Mouse (Mus musculus): ENCODE data around the gene Pex5l. TPM values are rescaled to one million over a fixed set of nuclear protein-coding genes. Genes with fewer than 3 reads are reported as not detected.

The Pex5l gene
- 0.04 TPM for polyA plus RNA-seq (2012; fragmentation: generic; extraction: Trizol)

DNA sequence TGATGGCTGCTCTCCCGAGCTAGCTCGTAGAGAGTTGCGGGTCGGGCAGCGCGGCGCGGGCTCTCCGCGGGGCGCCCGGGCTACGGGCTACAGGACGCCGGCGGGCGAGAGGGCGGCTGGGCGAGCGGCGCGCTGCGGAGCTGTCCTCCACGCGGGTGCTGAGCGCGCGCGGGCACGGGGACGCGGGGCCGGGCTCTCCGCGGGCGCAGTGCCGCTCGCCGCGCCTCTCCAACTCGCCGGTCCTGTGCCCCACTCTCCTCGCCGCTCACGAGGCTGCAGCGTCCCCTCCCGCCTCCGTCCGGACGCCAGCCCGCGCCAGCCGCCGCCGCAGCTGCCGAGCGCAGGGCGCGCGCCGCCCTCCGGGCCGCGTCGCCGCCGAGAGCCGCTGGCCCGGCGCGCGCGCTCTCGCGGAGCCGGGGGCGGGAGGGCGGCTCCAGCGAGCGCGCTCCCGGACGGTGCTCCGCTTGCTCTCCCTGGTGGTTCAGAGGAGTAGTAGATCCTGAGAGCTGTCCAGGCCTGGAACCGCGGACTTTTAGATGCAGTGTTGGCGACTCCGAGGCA is at the start of gene Pex5l:
Gene Pex5l, minus strand, starts transcription at position 347 of the 561 bp plus-strand sequence.
- H3K27me3 ChIP-seq (ENCODE audit: control insufficient read depth, insufficient read depth, insufficient read length) = no peaks in the 10 kb centered on the region
- no peak within 1 kb of the TSS for H3K4me3 ChIP-seq
- H3K36me3 ChIP-seq (ENCODE audit: control insufficient read depth, insufficient read depth) = no peaks in the 10 kb centered on the region
- no peaks in the 10 kb centered on the region for H3K79me2 ChIP-seq (ENCODE audit: control insufficient read depth, insufficient read depth)
- no peak for TF ChIP-seq TCF12 (IDR thresholded peaks at IDR 0.05; ENCODE audit: insufficient read depth, poor library complexity, severe bottlenecking)
- no peak for TF ChIP-seq POLR2AphosphoS2 (IDR thresholded peaks at IDR 0.05; ENCODE audit: insufficient read length, low read depth)
- TF ChIP-seq USF1 (IDR thresholded peaks at IDR 0.05; ENCODE audit: low read depth) = no peak
- TF ChIP-seq MYOD1 (IDR thresholded peaks at IDR 0.05; ENCODE audit: control insufficient read depth in 1 of 3, insufficient read length in 2 of 3, low read depth in 2 of 3) = no peak
- TF ChIP-seq REST (IDR thresholded peaks at IDR 0.05; ENCODE audit: insufficient read depth, insufficient read length) = no peak
- TF ChIP-seq POLR2A (IDR thresholded peaks at IDR 0.05; ENCODE audit: insufficient read length, low read depth) = no peak
- no peak for TF ChIP-seq MYOG (IDR thresholded peaks at IDR 0.05; ENCODE audit: control insufficient read depth in 1 of 3, insufficient read depth in 1 of 3, insufficient read length in 2 of 3, low read depth in 2 of 3)
- TF ChIP-seq TCF3 (IDR thresholded peaks at IDR 0.05; ENCODE audit: insufficient read length, low read depth) = no peak
- TF ChIP-seq E2F4 (IDR thresholded peaks at IDR 0.05; ENCODE audit: insufficient read depth) = no peak
- TF ChIP-seq MAX (IDR thresholded peaks at IDR 0.05; ENCODE audit: low read depth) = no peak
- no peak for TF ChIP-seq CEBPB (IDR thresholded peaks at IDR 0.05; ENCODE audit: insufficient read depth, poor library complexity, severe bottlenecking)
- TF ChIP-seq SRF (IDR thresholded peaks at IDR 0.05; ENCODE audit: control insufficient read depth, insufficient read length, low read depth) = no peak
- no peak within 1 kb of the TSS for H3K4me2 ChIP-seq (ENCODE audit: low read depth)
- H3ac ChIP-seq (ENCODE audit: control insufficient read depth, insufficient read length) = no peak within 1 kb of the TSS

DNA sequence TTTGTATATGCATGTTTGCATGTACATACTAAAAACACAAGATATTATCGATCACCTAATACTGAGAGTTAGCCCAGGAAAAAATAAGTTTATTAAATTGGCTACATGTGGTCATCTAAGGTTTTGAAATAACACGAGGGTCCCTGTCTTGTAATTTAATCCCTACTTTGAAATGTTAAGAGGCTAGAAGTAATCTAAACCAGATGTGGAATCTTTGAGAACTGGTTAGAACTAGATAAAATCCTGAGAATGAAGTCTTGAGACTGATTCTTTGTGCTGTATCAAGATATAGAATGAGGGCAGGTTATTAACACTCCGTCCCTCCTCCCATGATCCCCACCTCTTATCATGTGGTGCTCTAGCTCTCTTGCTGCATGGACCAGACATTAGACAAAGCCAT is 22.1 kb upstream of the Pex5l start:
- no peak overlapping the region for H3K4me2 ChIP-seq (ENCODE audit: low read depth)
- no peak overlapping the region for H3ac ChIP-seq (ENCODE audit: control insufficient read depth, insufficient read length)
- H3K36me3 ChIP-seq (ENCODE audit: control insufficient read depth, insufficient read depth) = no peaks in the 10 kb centered on the region
- no peak overlapping the region for H3K4me3 ChIP-seq
- no peaks in the 10 kb centered on the region for H3K79me2 ChIP-seq (ENCODE audit: control insufficient read depth, insufficient read depth)
- H3K27me3 ChIP-seq (ENCODE audit: control insufficient read depth, insufficient read depth, insufficient read length) = no peaks in the 10 kb centered on the region
- TF ChIP-seq MYOG (IDR thresholded peaks at IDR 0.05; ENCODE audit: control insufficient read depth in 1 of 3, insufficient read depth in 1 of 3, insufficient read length in 2 of 3, low read depth in 2 of 3) (no peak), POLR2A (IDR thresholded peaks at IDR 0.05; ENCODE audit: insufficient read length, low read depth) (no peak), MYOD1 (IDR thresholded peaks at IDR 0.05; ENCODE audit: control insufficient read depth in 1 of 3, insufficient read length in 2 of 3, low read depth in 2 of 3) (no peak), REST (IDR thresholded peaks at IDR 0.05; ENCODE audit: insufficient read depth, insufficient read length) (no peak)

GRCm38 (mm10) chr3:33163821-33164220 is 20.8 kb upstream of the Pex5l start:
- Histone ChIP-seq H3K4me2 (ENCODE audit: low read depth) (no peak overlapping the region), H3K36me3 (ENCODE audit: control insufficient read depth, insufficient read depth) (no peaks in the 10 kb centered on the region), H3K27me3 (ENCODE audit: control insufficient read depth, insufficient read depth, insufficient read length) (no peaks in the 10 kb centered on the region), H3ac (ENCODE audit: control insufficient read depth, insufficient read length) (no peak overlapping the region), H3K79me2 (ENCODE audit: control insufficient read depth, insufficient read depth) (no peaks in the 10 kb centered on the region), H3K4me3 (no peak overlapping the region)
- TF ChIP-seq MYOD1 (IDR thresholded peaks at IDR 0.05; ENCODE audit: control insufficient read depth in 1 of 3, insufficient read length in 2 of 3, low read depth in 2 of 3) = no peak
- TF ChIP-seq POLR2A (IDR thresholded peaks at IDR 0.05; ENCODE audit: insufficient read length, low read depth) = no peak
- TF ChIP-seq POLR2AphosphoS2 (IDR thresholded peaks at IDR 0.05; ENCODE audit: insufficient read length, low read depth) = no peak
- TF ChIP-seq CEBPB (IDR thresholded peaks at IDR 0.05; ENCODE audit: insufficient read depth, poor library complexity, severe bottlenecking) = no peak
- TF ChIP-seq SRF (IDR thresholded peaks at IDR 0.05; ENCODE audit: control insufficient read depth, insufficient read length, low read depth) = no peak
- TF ChIP-seq USF1 (IDR thresholded peaks at IDR 0.05; ENCODE audit: low read depth) = no peak
- TF ChIP-seq MYOG (IDR thresholded peaks at IDR 0.05; ENCODE audit: control insufficient read depth in 1 of 3, insufficient read depth in 1 of 3, insufficient read length in 2 of 3, low read depth in 2 of 3) = no peak
- TF ChIP-seq TCF12 (IDR thresholded peaks at IDR 0.05; ENCODE audit: insufficient read depth, poor library complexity, severe bottlenecking) = no peak
- no peak for TF ChIP-seq TCF3 (IDR thresholded peaks at IDR 0.05; ENCODE audit: insufficient read length, low read depth)
- no peak for TF ChIP-seq REST (IDR thresholded peaks at IDR 0.05; ENCODE audit: insufficient read depth, insufficient read length)
- no peak for TF ChIP-seq E2F4 (IDR thresholded peaks at IDR 0.05; ENCODE audit: insufficient read depth)
- TF ChIP-seq MAX (IDR thresholded peaks at IDR 0.05; ENCODE audit: low read depth) = no peak

- H3K4me3 ChIP-seq = no peak overlapping the region
- no peak overlapping the region for H3K4me2 ChIP-seq (ENCODE audit: low read depth)
- no peaks in the 10 kb centered on the region for H3K36me3 ChIP-seq (ENCODE audit: control insufficient read depth, insufficient read depth)
- H3ac ChIP-seq (ENCODE audit: control insufficient read depth, insufficient read length) = no peak overlapping the region
- TF ChIP-seq E2F4 (IDR thresholded peaks at IDR 0.05; ENCODE audit: insufficient read depth) (no peak), MYOG (IDR thresholded peaks at IDR 0.05; ENCODE audit: control insufficient read depth in 1 of 3, insufficient read depth in 1 of 3, insufficient read length in 2 of 3, low read depth in 2 of 3) (no peak), TCF3 (IDR thresholded peaks at IDR 0.05; ENCODE audit: insufficient read length, low read depth) (no peak), MAX (IDR thresholded peaks at IDR 0.05; ENCODE audit: low read depth) (no peak), SRF (IDR thresholded peaks at IDR 0.05; ENCODE audit: control insufficient read depth, insufficient read length, low read depth) (no peak), REST (IDR thresholded peaks at IDR 0.05; ENCODE audit: insufficient read depth, insufficient read length) (no peak), MYOD1 (IDR thresholded peaks at IDR 0.05; ENCODE audit: control insufficient read depth in 1 of 3, insufficient read length in 2 of 3, low read depth in 2 of 3) (no peak), USF1 (IDR thresholded peaks at IDR 0.05; ENCODE audit: low read depth) (no peak), POLR2AphosphoS2 (IDR thresholded peaks at IDR 0.05; ENCODE audit: insufficient read length, low read depth) (no peak), POLR2A (IDR thresholded peaks at IDR 0.05; ENCODE audit: insufficient read length, low read depth) (no peak), CEBPB (IDR thresholded peaks at IDR 0.05; ENCODE audit: insufficient read depth, poor library complexity, severe bottlenecking) (no peak), TCF12 (IDR thresholded peaks at IDR 0.05; ENCODE audit: insufficient read depth, poor library complexity, severe bottlenecking) (no peak)
- no peaks in the 10 kb centered on the region for H3K27me3 ChIP-seq (ENCODE audit: control insufficient read depth, insufficient read depth, insufficient read length)
- no peaks in the 10 kb centered on the region for H3K79me2 ChIP-seq (ENCODE audit: control insufficient read depth, insufficient read depth)
These were observed 545 bp upstream of the Pex5l start for GRCm38 (mm10) chr3:33143592-33143991.

All from myocyte (in vitro differentiated cells).